Mouse (Mus musculus) midbrain, embryonic 12.5 days (tissue): ENCODE measurements around the gene Amd1. TPM values are rescaled to one million over a fixed set of nuclear protein-coding genes. Genes with fewer than 3 reads are reported as not detected.

ENCODE experiments used
- ATAC-seq: fragments of 200-750 bp; cut with Nextera tagmentation; 2 replicates; pipeline ENCODE4 v1.8.0; 2017; ENCODE audit warnings: low read depth, moderate TSS enrichment, moderate library complexity; ENCODE audit not compliant: low FRiP score
- H3K27ac ChIP-seq: fragments of 300-500 bp; sonication (generic); replicated peaks from 2 replicates; pipeline ENCODE4 v1.5.1; 2016; ENCODE audit warnings: mild to moderate bottlenecking
- H3K27me3 ChIP-seq: fragments of 300-500 bp; sonication (generic); 2 replicates; pipeline ENCODE4 v1.6.1; 2016; ENCODE audit warnings: mild to moderate bottlenecking
- H3K36me3 ChIP-seq: fragments of 300-500 bp; sonication (generic); 2 replicates; pipeline ENCODE4 v1.6.1; 2016
- H3K4me1 ChIP-seq: fragments of 300-500 bp; sonication (generic); 2 replicates; pipeline ENCODE4 v1.6.1; 2016
- H3K4me2 ChIP-seq: fragments of 300-500 bp; sonication (generic); replicated peaks from 2 replicates; pipeline ENCODE4 v1.6.1; 2016; ENCODE audit warnings: mild to moderate bottlenecking, moderate library complexity
- H3K4me3 ChIP-seq: fragments of 300-500 bp; sonication (generic); 2 replicates; pipeline ENCODE4 v1.5.1; 2016; ENCODE audit warnings: mild to moderate bottlenecking
- H3K9ac ChIP-seq: fragments of 300-500 bp; sonication (generic); replicated peaks from 2 replicates; pipeline ENCODE4 v1.6.1; 2016; ENCODE audit warnings: mild to moderate bottlenecking, moderate library complexity
- H3K9me3 ChIP-seq: fragments of 300-500 bp; sonication (generic); 2 replicates; pipeline ENCODE4 v1.6.1; 2016; ENCODE audit warnings: mild to moderate bottlenecking
- WGBS: fragments of 180-500 bp; shearing (Covaris S2); methylation state at CpG from one replicate; pipeline ENCODE4 v1.1.7; 2016; 5-methylcytosine and 5-hydroxymethylcytosine counted together
- polyA plus RNA-seq: library from polyadenylated mRNA; unstranded; fragments of >200 nt; fragmentation: Nextera tagmentation; extraction: Ambion mirVana; gene quantifications from 2 replicates; pipeline ENCODE4 v1.2.1, GENCODE M21; 2016

The Amd1 gene
- polyA plus RNA-seq, 1 experiment from 2014 or later: 59.8 TPM

- H3K27me3 ChIP-seq: no peaks in the 10 kb centered on the region
- no peak overlapping the region for H3K27ac ChIP-seq
- H3K4me2 ChIP-seq: no peak overlapping the region
- H3K36me3 ChIP-seq: peaks cover 4% of the 10 kb centered on the region; the same call in 1 of the 2 replicates
- no peak for ATAC-seq
- WGBS: 48% methylated on average over 5 of the region's 5 CpGs
- no peaks in the 10 kb centered on the region for H3K9me3 ChIP-seq
- H3K9ac ChIP-seq: no peak overlapping the region
- peaks cover 10% of the 10 kb centered on the region for H3K4me1 ChIP-seq
- H3K4me3 ChIP-seq: no peak overlapping the region
Observed at GRCm38 (mm10) chr10:40260305-40260704, 41.7 kb downstream of the Amd1 start.

GRCm38 (mm10) chr10:40259542-40259941 lies 42.4 kb downstream of the Amd1 start:
- WGBS: 17% methylated on average over 8 of the region's 8 CpGs
- Histone ChIP-seq H3K4me1 (peaks cover 10% of the 10 kb centered on the region), H3K9me3 (no peaks in the 10 kb centered on the region), H3K36me3 (peaks cover 4% of the 10 kb centered on the region; the same call in 1 of the 2 replicates), H3K27me3 (no peaks in the 10 kb centered on the region), H3K27ac (no peak overlapping the region), H3K4me3 (no peak overlapping the region), H3K4me2 (no peak overlapping the region), H3K9ac (no peak overlapping the region)
- no peak for ATAC-seq

GRCm38 (mm10) chr10:40258976-40259375 lies 43.0 kb downstream of the Amd1 start:
- 5% methylated on average over 5 of the region's 5 CpGs for WGBS
- no peak overlapping the region for H3K9ac ChIP-seq
- no peaks in the 10 kb centered on the region for H3K9me3 ChIP-seq
- H3K36me3 ChIP-seq: peaks cover 8% of the 10 kb centered on the region
- ATAC-seq: no peak
- peaks cover 10% of the 10 kb centered on the region for H3K4me1 ChIP-seq
- peak overlapping the region; percentile 93 for H3K27ac ChIP-seq
- peak overlapping the region; percentile 76 for H3K4me3 ChIP-seq
- peak overlapping the region; percentile 68 for H3K4me2 ChIP-seq
- H3K27me3 ChIP-seq: no peaks in the 10 kb centered on the region

DNA sequence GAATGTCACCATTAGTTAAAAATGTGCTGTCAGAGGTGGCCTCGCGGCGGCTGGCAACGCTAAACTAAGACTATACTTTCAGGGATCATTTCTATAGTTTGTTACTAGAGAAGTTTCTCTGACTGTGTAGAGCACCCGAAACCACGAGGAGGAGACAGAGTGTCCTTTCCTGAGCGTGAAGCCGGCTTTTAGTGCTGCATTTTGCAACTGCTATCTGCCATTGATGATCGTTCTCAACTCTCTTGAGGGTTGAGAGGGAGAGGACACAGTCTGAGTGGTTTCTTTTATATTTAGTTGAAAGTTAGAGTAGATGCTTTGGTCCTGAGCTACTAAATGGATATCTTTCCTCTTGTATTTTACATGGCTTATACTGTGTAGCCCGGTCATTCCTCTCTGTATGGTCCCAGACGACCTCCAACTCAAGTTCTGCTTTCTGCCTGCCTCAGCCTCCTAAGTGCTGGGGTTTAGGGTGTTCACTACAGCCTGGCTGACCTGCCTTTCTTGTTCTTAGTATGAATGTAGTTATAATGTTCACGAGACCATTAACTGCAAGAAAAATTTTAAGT lies 43.5 kb downstream of the Amd1 start:
- Histone ChIP-seq H3K9me3 (no peaks in the 10 kb centered on the region), H3K27me3 (no peaks in the 10 kb centered on the region), H3K4me1 (peaks cover 10% of the 10 kb centered on the region), H3K4me2 (peak overlapping the region; percentile 68), H3K27ac (peak overlapping the region; percentile 93), H3K36me3 (peaks cover 12% of the 10 kb centered on the region), H3K4me3 (peak overlapping the region; percentile 76), H3K9ac (no peak overlapping the region; the same call in 1 of the 2 replicates)
- peak; percentile 71 for ATAC-seq
- under 1% methylated on average over 12 of the region's 12 CpGs for WGBS

DNA sequence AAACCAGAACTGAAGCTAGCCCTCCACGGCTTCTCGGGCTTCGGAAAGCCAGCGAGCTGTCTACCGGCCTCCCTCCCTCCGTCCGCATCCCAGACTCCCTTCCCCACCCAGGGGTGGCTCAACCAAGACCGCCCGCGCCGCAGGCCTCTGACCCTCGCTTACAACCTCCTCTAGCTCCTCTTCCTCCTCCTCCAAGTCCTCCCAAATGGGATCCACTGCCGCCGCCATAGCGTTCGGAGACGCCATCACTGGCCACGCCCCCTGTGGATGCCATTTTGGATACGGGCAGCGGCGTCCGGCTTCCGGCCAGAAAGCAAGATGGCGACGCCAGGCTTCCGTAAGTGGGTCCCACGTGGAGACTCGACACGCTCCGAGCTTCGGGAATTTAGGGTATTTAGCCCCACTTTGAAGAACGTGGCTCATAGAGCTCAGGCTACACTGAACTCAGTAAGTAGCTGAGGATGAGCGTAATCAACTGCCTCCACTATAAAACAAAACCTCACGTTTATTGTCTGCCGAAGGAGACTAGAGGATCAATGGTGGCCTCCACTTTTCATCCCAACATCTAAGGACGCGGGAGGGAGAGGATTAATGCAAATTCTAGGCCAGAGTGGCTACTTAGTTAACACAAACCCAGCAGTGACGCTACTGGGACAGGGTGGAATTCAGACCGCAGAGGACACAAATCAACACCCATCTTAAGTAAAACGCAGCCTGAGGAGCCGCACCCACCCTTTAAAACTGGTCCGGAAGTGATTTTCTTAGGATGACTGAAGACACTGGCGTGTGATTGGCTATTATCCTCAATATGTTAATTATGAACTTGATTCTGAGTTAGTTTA lies 44.4 kb downstream of the Amd1 start, which contains the start of gene Gtf3c6:
Gene Gtf3c6, minus strand, starts transcription at position 695 of the 842 bp plus-strand sequence.
- Histone ChIP-seq H3K27me3 (no peaks in the 10 kb centered on the region), H3K9me3 (no peaks in the 10 kb centered on the region), H3K9ac (peak within 1 kb of the TSS; percentile 85), H3K27ac (peak within 1 kb of the TSS; percentile 93), H3K36me3 (peaks cover 20% of the 10 kb centered on the region), H3K4me3 (peak within 1 kb of the TSS; percentile 76), H3K4me1 (peaks cover 10% of the 10 kb centered on the region), H3K4me2 (peak within 1 kb of the TSS; percentile 68)
- ATAC-seq: peak; percentile 68
- under 1% methylated on average over 41 of the region's 43 CpGs for WGBS

- peak overlapping the region; percentile 85 for H3K9ac ChIP-seq
- 6% methylated on average over 5 of the region's 5 CpGs for WGBS
- ATAC-seq: peak; percentile 81
- H3K4me1 ChIP-seq: peaks cover 10% of the 10 kb centered on the region
- no peaks in the 10 kb centered on the region for H3K27me3 ChIP-seq
- H3K9me3 ChIP-seq: no peaks in the 10 kb centered on the region
- H3K4me3 ChIP-seq: peak overlapping the region; percentile 76
- H3K36me3 ChIP-seq: peaks cover 30% of the 10 kb centered on the region
- peak overlapping the region; percentile 68 for H3K4me2 ChIP-seq
- H3K27ac ChIP-seq: peak overlapping the region; percentile 93
Observed at GRCm38 (mm10) chr10:40256716-40257115, 45.3 kb downstream of the Amd1 start.

DNA sequence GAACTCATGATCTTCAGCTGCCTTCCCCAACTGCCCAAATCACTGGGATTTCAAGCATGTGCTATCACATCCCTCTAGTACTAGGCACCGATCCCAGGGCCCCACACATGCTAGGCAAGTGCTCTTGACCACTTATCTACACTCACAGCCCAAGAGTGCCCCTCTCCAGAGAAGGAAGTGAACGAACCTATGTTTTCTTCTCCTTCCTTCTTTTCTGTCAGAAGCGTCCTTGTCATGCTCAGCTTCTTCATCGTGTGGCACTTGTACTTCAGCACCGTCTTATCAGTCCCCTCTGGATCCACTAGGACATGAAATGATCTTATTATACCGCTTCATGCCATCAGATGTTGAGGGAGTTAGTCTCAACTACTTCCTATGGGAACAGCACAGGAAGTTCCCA lies 51.0 kb downstream of the Amd1 start:
- Histone ChIP-seq H3K36me3 (peaks cover 69% of the 10 kb centered on the region), H3K27me3 (no peaks in the 10 kb centered on the region), H3K4me2 (no peak overlapping the region), H3K27ac (no peak overlapping the region), H3K4me1 (0 out of 2 replicates have a peak, but pooled peaks cover 5% of the 10 kb centered on the region), H3K9me3 (no peaks in the 10 kb centered on the region), H3K4me3 (no peak overlapping the region), H3K9ac (no peak overlapping the region)
- WGBS: 92% methylated on average over 6 of the region's 6 CpGs
- no peak for ATAC-seq

DNA sequence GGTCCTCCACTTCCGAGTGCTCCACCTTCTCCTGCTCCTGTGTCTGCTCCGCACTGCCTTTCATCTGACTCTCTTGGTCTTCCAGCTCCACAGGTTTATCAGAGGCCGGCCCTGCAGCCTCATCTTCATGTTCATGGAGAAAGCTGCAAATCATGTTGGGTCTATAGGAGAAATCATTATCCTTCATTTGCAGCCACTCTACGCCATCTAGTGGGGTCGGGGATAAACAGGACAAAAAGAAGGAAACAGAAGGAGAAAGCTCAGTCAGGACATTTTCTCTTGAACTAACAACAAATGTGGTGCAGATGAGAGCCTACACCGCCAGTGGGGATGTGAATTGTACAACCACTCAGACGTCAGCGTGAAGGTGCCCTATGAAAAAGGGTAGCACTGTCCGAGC lies 52.4 kb downstream of the Amd1 start:
- Histone ChIP-seq H3K36me3 (peaks cover 67% of the 10 kb centered on the region), H3K4me1 (0 out of 2 replicates have a peak, but pooled peaks cover 8% of the 10 kb centered on the region), H3K27me3 (no peaks in the 10 kb centered on the region), H3K4me2 (no peak overlapping the region), H3K9ac (no peak overlapping the region), H3K9me3 (no peaks in the 10 kb centered on the region), H3K4me3 (no peak overlapping the region), H3K27ac (no peak overlapping the region)
- WGBS: 91% methylated on average over 9 of the region's 9 CpGs
- ATAC-seq: no peak

- 0 out of 2 replicates have a peak, but pooled peaks cover 8% of the 10 kb centered on the region for H3K4me1 ChIP-seq
- peak; percentile 40 for ATAC-seq
- no peaks in the 10 kb centered on the region for H3K27me3 ChIP-seq
- no peaks in the 10 kb centered on the region for H3K9me3 ChIP-seq
- 31% methylated on average over 11 of the region's 11 CpGs for WGBS
- peak overlapping the region; percentile 76 for H3K4me3 ChIP-seq
- peak overlapping the region; percentile 60 for H3K27ac ChIP-seq
- peaks cover 67% of the 10 kb centered on the region for H3K36me3 ChIP-seq
- H3K9ac ChIP-seq: no peak overlapping the region
- peak overlapping the region; percentile 70 for H3K4me2 ChIP-seq
Observed at GRCm38 (mm10) chr10:40247166-40247716, 54.7 kb downstream of the Amd1 start.

DNA sequence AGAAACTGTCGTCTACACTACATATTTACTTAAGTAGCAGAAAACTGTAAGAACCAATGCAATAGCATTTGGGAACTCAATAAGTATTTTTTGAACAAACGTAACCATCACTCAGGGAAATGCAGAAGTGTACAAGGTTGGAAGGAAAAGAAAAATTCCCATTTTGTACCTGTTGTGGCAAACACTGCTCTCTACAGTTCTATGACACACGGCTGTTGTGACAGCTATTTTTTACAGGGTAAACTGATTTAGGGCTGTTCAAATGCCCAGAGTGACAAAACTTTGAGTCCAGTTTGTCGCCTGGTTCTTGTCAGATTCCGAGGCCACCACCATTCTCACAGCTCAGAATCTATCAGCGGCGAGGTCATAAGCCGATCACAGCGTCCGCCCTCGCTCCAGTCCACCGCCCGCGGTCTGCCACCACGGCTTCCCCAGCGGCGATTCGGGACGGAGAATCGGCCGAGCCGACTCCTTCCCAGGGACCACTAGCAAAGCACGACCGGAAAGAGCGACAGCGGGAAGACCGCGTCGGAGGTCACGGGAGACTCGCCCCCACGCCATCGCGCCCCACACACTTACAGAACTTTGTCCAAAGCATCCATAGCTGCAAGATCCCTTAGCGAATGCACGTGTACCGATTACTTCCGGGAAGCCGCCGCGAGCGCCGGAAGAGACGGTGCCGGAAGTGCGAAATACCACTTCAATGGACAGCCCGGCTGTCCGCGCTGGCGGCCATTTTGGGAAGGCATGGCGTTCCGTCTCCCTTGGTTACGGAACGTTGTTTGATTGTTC lies 55.4 kb downstream of the Amd1 start, which contains the start of gene Rpf2:
Gene Rpf2, minus strand, starts transcription at position 663 of the 792 bp plus-strand sequence.
- under 1% methylated on average over 54 of the region's 54 CpGs for WGBS
- peak within 1 kb of the TSS; percentile 76 for H3K4me3 ChIP-seq
- H3K4me2 ChIP-seq: peak within 1 kb of the TSS; percentile 70
- ATAC-seq: peak; percentile 95
- 0 out of 2 replicates have a peak, but pooled peaks cover 8% of the 10 kb centered on the region for H3K4me1 ChIP-seq
- peak within 1 kb of the TSS; percentile 58 for H3K9ac ChIP-seq
- peak within 1 kb of the TSS; percentile 60 for H3K27ac ChIP-seq
- H3K27me3 ChIP-seq: no peaks in the 10 kb centered on the region
- H3K36me3 ChIP-seq: peaks cover 67% of the 10 kb centered on the region
- H3K9me3 ChIP-seq: no peaks in the 10 kb centered on the region

- ATAC-seq: no peak
- Histone ChIP-seq H3K4me2 (no peak overlapping the region), H3K27me3 (no peaks in the 10 kb centered on the region), H3K27ac (no peak overlapping the region), H3K4me3 (no peak overlapping the region), H3K9ac (no peak overlapping the region), H3K9me3 (no peaks in the 10 kb centered on the region), H3K4me1 (no peaks in the 10 kb centered on the region), H3K36me3 (peaks cover 74% of the 10 kb centered on the region)
- 96% methylated on average over 5 of the region's 5 CpGs for WGBS
Observed at GRCm38 (mm10) chr10:40237826-40238225, 64.2 kb downstream of the Amd1 start.
